Mouse (Mus musculus) testis, adult 2 months (tissue): ENCODE results near the gene Map2k2. TPM values are rescaled to one million over a fixed set of nuclear protein-coding genes. Genes with fewer than 3 reads are reported as not detected.

Experiments
- H3K27ac ChIP-seq: fragments of 200-500 bp; 2 replicates; pipeline ENCODE4 v1.5.1; 2012; ENCODE audit warnings: low read depth, low read length; ENCODE audit not compliant: control insufficient read depth, insufficient read depth
- H3K27me3 ChIP-seq: fragments of 200-500 bp; 2 replicates; pipeline ENCODE4 v1.6.1; 2012; ENCODE audit warnings: mild to moderate bottlenecking, low read length, moderate library complexity; ENCODE audit not compliant: control insufficient read depth, insufficient read depth
- H3K36me3 ChIP-seq: fragments of 200-500 bp; 2 replicates; pipeline ENCODE4 v1.6.1; 2012; ENCODE audit warnings: mild to moderate bottlenecking, low read length; ENCODE audit not compliant: control insufficient read depth, insufficient read depth
- H3K4me1 ChIP-seq: fragments of 200-500 bp; 2 replicates; pipeline ENCODE4 v1.6.1; 2012; ENCODE audit warnings: low read length; ENCODE audit not compliant: control insufficient read depth, insufficient read depth
- H3K4me3 ChIP-seq: fragments of 200-500 bp; 2 replicates; pipeline ENCODE4 v1.5.1; 2012; ENCODE audit warnings: low read depth, mild to moderate bottlenecking, low read length, moderate library complexity, mixed read lengths; ENCODE audit not compliant: control insufficient read depth
- CTCF ChIP-seq: fragments of 200-500 bp; IDR thresholded peaks from 2 replicates; pipeline ENCODE4 v1.5.1; 2012; ENCODE audit warnings: low read depth, mild to moderate bottlenecking, inconsistent platforms, low read length, moderate library complexity; ENCODE audit not compliant: control insufficient read depth, insufficient read depth, insufficient replicate concordance
- POLR2A ChIP-seq: fragments of 200-500 bp; IDR thresholded peaks from 2 replicates; pipeline ENCODE4 v1.6.1; 2012; ENCODE audit warnings: low read depth, mild to moderate bottlenecking, inconsistent platforms, low read length, moderate library complexity; ENCODE audit not compliant: control insufficient read depth
- polyA plus RNA-seq: library from polyadenylated mRNA; depleted of rRNA; stranded (reverse); fragments of >200 nt; gene quantifications from 2 replicates; pipeline ENCODE4 v1.2.3, GENCODE M21; 2012

Gene Map2k2
- polyA plus RNA-seq, 1 experiment: 147 TPM

DNA sequence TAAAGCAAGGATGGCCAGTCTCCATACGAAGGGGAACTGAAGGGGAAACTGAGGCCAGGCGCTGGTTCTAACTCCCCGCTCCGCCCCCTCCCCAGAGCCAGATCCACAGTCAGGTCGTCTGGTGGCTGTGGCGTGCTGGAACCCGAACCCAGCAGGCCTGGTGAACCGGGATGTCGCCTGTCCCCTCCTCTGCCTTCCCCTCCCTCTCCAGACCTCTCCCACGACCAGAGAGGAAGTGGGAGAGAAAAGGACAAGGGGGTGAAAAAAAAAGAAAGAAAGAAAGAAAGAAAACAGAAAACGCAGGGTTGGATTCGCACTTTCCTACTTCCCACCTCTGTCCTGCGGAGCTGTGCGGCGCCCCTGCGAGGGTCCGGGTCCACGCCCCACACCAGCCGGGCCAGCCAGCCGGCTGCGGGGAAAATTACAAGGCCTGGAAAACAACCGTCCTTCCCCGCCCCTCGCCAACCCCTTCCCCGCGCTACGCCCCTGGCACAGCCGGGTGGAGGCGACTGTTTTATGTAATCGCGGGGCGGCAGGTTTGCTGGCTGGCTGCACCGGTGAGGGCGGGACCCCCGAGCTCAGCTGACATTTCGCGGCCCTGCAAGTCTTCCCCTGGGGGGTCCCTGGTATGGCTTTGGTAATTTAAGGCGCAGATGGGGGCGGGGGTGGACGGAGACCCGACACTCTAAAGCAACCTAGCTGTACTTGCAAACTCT is 29.4 kb downstream of the Map2k2 start, which contains the start of gene Zbtb7a:
TSS of gene Zbtb7a (plus strand) at position 255 of the 716 bp plus-strand sequence.
- H3K36me3 ChIP-seq: no peaks in the 10 kb centered on the region
- TF ChIP-seq CTCF: no peak
- no peak; the same call in 1 of the 2 replicates for TF ChIP-seq POLR2A
- peak within 1 kb of the TSS; percentile 55 for H3K27ac ChIP-seq
- H3K4me3 ChIP-seq: peak within 1 kb of the TSS; percentile 79
- no peaks in the 10 kb centered on the region for H3K27me3 ChIP-seq
- H3K4me1 ChIP-seq: peaks cover 39% of the 10 kb centered on the region

DNA sequence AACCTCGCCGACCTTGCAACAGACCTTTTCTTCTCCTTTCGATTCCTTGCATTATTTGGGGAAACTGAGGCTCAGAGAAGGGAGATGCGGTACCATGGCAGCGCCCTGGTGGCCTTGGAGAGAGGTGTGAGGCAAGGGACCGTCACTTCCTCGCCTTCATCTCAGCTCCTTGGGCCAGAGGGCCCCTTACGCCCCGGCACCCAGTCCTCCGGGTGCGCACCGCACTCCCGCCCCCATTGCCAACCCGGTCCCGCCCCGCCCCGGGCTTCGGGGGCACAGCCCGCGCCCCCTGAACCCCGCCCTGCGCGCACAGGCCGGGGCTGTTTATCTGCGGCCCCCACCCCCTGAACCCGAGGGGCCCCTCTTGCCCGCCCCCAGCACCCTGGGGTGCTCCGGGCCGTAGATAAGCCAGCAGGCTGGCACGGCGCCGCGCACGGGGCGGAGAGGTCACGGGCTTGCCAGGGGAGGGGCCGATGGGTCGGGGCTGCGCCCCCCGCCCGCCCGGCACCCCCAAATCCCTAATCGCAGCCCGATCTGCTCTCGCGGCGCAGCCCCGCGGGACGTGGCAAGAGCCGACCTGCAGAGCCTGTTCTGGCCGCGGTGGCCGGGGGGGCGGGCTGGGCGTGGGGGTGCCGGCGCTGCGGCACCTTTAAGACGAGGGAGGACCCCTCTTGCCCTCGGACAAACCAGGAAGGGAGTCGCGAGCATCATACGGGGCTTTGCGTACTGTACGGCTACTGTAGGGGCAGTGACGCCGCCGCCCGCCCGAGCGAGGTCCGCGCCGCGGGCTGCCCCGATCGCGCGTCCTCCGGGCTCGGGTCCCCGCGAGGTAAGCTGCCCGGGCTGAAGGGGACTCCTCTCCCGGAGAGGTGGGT is 30.4 kb downstream of the Map2k2 start:
- peaks cover 38% of the 10 kb centered on the region for H3K4me1 ChIP-seq
- H3K36me3 ChIP-seq: no peaks in the 10 kb centered on the region
- TF ChIP-seq CTCF: no peak
- no peak for TF ChIP-seq POLR2A
- no peaks in the 10 kb centered on the region for H3K27me3 ChIP-seq
- H3K4me3 ChIP-seq: peak overlapping the region; percentile 79
- peak overlapping the region; percentile 84 for H3K27ac ChIP-seq

DNA sequence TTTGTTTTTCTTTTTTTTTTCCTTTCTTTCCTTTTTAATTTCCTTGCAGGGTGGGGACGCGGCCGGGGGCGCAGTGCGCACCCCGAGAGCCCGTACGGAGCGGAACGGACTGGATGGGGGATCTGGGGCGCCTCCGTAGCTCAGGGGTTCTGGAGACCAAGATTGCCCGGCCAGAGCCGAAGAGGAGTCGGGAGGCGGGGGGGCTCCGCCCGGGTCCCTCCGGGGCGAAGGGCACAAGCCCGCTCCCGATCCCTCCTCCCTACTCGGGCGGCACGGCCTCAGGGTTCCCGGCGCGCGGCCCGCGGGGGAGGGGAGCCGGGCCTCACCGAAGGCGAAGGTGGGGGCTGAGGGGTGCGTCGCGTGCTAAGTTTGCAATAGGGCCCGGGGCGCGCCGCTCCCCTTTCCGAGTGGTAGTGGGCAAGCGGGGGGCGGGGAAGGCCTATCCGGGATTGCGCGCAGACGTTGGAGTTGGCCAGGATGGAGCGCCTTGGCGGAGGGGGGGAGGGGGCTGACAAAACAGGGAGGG is 31.1 kb downstream of the Map2k2 start:
- H3K4me3 ChIP-seq: peak overlapping the region; percentile 79
- H3K36me3 ChIP-seq: no peaks in the 10 kb centered on the region
- H3K4me1 ChIP-seq: peaks cover 38% of the 10 kb centered on the region
- TF ChIP-seq POLR2A (no peak), CTCF (no peak)
- H3K27me3 ChIP-seq: no peaks in the 10 kb centered on the region
- H3K27ac ChIP-seq: peak overlapping the region; percentile 84

DNA sequence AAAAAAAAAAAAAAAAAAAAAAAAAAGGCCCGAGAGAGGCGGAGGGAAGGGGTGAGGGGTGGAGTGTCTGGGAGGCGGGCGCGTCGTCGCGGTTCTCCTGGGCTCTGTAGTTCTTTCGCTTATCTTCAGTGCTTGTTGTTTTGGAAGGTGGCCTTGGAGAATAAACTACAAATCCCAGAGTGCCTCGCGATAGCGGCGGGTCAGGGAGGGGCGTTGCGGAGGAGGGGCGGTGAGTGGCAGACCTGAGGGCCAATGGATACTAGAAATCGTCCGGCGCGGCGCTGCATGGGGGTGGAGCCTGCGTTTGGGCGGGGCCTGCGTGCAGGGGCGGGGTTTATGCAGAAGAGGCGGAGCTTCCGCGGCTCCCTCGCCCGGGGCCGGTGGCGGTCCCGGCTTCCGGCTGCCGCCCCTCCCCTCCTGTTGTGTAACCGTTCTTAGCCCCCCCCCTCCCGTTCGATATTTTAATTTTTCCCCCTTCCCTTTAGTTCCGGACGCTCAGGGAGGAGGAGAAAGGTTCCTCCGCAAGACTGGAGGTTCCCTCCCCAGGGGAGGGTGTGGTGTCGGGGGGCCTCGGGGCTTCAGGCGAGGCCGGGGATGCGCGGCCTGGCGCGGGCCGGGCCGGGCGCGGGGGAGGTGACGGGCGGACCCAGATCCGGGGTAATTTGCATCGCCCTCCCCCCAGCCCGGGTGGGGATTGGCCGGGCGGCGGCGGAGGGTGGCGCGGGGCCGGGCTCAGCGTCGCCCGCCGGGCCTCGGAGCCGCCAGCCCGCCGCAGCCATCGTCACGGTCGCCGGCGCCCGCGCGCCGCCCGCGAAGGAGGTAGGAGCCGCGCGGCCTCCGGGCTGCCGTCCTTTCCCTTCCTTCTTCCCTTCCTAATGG is 31.8 kb downstream of the Map2k2 start:
- peaks cover 38% of the 10 kb centered on the region for H3K4me1 ChIP-seq
- peak overlapping the region; percentile 94 for H3K4me3 ChIP-seq
- peak overlapping the region; percentile 89 for H3K27ac ChIP-seq
- no peaks in the 10 kb centered on the region for H3K36me3 ChIP-seq
- TF ChIP-seq POLR2A: no peak; the same call in 1 of the 2 replicates
- TF ChIP-seq CTCF: no peak
- H3K27me3 ChIP-seq: no peaks in the 10 kb centered on the region

DNA sequence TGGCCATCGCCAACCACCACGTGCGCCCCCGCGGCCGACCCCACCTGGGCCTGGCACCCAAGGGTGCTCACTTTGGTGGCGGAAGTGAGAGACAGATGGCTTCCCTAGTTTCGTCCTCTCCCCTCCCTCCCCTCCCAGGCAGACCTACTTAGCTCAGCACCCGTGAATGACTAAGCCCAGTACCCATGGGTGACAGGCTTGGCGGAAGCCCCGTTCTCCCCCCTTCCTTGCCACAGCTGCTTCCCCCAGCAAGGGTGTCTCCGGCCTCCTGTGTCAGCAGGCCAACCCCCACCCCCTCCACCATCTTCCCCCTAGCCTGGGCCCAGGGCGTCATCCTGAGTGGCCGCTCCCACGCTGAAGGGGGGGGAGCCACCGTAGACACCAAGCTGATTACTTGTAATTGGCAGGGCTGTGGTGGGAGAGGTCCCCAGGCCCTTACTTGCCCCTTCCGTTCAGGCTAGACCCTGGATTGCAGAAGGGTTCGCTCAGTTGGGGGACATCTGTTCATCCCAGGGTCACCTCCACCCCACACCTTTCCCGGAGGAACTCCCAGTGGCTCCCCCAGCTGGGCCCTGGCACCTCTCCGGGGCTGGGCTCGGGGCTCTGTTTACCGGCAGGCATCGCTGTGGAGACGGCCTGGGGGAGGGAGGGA is 32.5 kb downstream of the Map2k2 start:
- no peaks in the 10 kb centered on the region for H3K36me3 ChIP-seq
- H3K27ac ChIP-seq: peak overlapping the region; percentile 89
- H3K4me1 ChIP-seq: peaks cover 38% of the 10 kb centered on the region
- no peaks in the 10 kb centered on the region for H3K27me3 ChIP-seq
- peak overlapping the region; percentile 94 for H3K4me3 ChIP-seq
- TF ChIP-seq POLR2A (no peak), CTCF (no peak)

DNA sequence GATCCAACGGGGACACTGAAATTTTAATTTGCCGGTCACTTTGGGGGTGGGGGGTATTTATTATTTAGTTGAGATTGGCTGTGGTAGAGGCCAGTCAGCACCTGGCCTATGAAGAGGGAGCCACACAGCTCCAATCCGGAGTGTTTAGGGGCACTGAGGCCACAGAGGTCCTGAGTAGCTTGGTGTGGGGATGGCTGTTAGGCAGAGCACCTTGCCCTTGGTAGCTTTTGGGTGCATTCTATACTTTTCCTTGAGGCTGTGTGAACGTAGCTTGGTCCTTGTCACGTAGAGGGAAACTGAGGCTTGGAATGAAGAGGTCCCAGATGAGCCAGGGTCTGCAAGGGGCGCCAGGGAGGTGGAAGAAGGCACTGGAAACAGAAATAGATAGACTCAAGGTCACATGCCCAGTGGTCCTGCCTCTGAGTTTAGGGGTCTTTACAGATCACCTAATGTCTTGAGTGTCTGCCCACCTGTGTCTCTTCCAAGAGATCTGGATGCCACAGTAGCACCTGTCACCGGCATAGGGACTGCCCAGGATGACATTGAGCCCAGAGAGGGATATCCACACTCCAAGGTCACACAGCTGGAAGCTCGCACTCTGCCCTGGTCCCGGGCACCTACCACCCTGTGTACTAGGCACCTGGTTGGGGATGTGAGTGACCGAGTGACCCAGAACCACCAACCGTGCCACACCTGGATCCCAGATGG is 33.3 kb downstream of the Map2k2 start:
- Histone ChIP-seq H3K36me3 (no peaks in the 10 kb centered on the region), H3K27ac (no peak overlapping the region), H3K4me3 (no peak overlapping the region), H3K4me1 (peaks cover 36% of the 10 kb centered on the region), H3K27me3 (no peaks in the 10 kb centered on the region)
- TF ChIP-seq CTCF: no peak
- TF ChIP-seq POLR2A: no peak
